Mouse (Mus musculus) forebrain, postnatal 0 days (tissue): ENCODE data around the gene Plpp3. TPM values are rescaled to one million over a fixed set of nuclear protein-coding genes. Genes with fewer than 3 reads are reported as not detected.

Experiments used
- ATAC-seq: fragments of 200-750 bp; cut with Nextera tagmentation; 2 replicates; pipeline ENCODE4 v1.8.0; 2017; ENCODE audit warnings: mild to moderate bottlenecking, moderate library complexity
- DNase-seq: peaks from one replicate; pipeline ENCODE4 v3.0.0-alpha.2; 2015
- H3K27ac ChIP-seq: fragments of 300-500 bp; sonication (generic); 2 replicates; pipeline ENCODE4 v1.5.1; 2014; ENCODE audit warnings: low read depth, mild to moderate bottlenecking, antibody characterized with exemption, low read length, moderate library complexity, mixed read lengths
- H3K27me3 ChIP-seq: fragments of 300-500 bp; sonication (generic); 2 replicates; pipeline ENCODE4 v1.6.1; 2014; ENCODE audit warnings: mild to moderate bottlenecking, low read length, mixed read lengths; ENCODE audit not compliant: insufficient read depth
- H3K36me3 ChIP-seq: fragments of 300-500 bp; sonication (generic); 2 replicates; pipeline ENCODE4 v1.6.1; 2014; ENCODE audit warnings: mild to moderate bottlenecking, moderate library complexity; ENCODE audit not compliant: insufficient read depth
- H3K4me1 ChIP-seq: fragments of 300-500 bp; sonication (generic); 2 replicates; pipeline ENCODE4 v1.6.1; 2014; ENCODE audit warnings: antibody characterized with exemption; ENCODE audit not compliant: insufficient read depth
- H3K4me2 ChIP-seq: fragments of 300-500 bp; sonication (generic); 2 replicates; pipeline ENCODE4 v1.6.1; 2014; ENCODE audit warnings: low read depth, mild to moderate bottlenecking, moderate library complexity
- H3K4me3 ChIP-seq: fragments of 300-500 bp; sonication (generic); 2 replicates; pipeline ENCODE4 v1.5.1; 2014; ENCODE audit warnings: low read depth, low read length, mixed read lengths
- H3K9ac ChIP-seq: fragments of 300-500 bp; sonication (generic); 2 replicates; pipeline ENCODE4 v1.6.1; 2014; ENCODE audit warnings: mild to moderate bottlenecking
- H3K9me3 ChIP-seq: fragments of 300-500 bp; sonication (generic); 2 replicates; pipeline ENCODE4 v1.6.1; 2016; ENCODE audit warnings: low read length
- CTCF ChIP-seq: sonication (generic); IDR thresholded peaks from 2 replicates; pipeline ENCODE4 v1.5.1; 2016; ENCODE audit warnings: antibody characterized with exemption, control low read depth, low read depth
- WGBS: fragments of 180-500 bp; shearing (Covaris S2); extraction: QIAGEN DNeasy Blood & Tissue Kit; methylation state at CpG from one replicate; pipeline ENCODE4 v1.1.7; 2014; 5-methylcytosine and 5-hydroxymethylcytosine counted together
- polyA plus RNA-seq: library from polyadenylated mRNA; unstranded; fragments of >200 nt; fragmentation: Nextera tagmentation; extraction: Ambion mirVana; gene quantifications from 2 replicates; pipeline ENCODE4 v1.2.1, GENCODE M21; 2015
- total RNA-seq: library from RNA; depleted of rRNA; stranded (reverse); fragments of >200 nt; gene quantifications from 2 replicates; pipeline ENCODE4 v1.2.3, GENCODE M21; 2014

The Plpp3 gene
- total and polyA plus RNA-seq, 2 experiments from 2014 or later = 87.3 to 117 TPM

- Histone ChIP-seq H3K4me2 (no peak overlapping the region), H3K9me3 (no peaks in the 10 kb centered on the region), H3K27me3 (no peaks in the 10 kb centered on the region), H3K9ac (no peak overlapping the region), H3K36me3 (no peaks in the 10 kb centered on the region), H3K4me3 (no peak overlapping the region), H3K4me1 (no peaks in the 10 kb centered on the region), H3K27ac (no peak overlapping the region)
- WGBS = 72% methylated on average over 6 of the region's 6 CpGs
- DNase-seq (no peak), ATAC-seq (no peak)
- TF ChIP-seq CTCF = no peak
Observed at GRCm38 (mm10) chr4:105253453-105254341, 96.5 kb downstream of the Plpp3 start.

- no peak overlapping the region for H3K9ac ChIP-seq
- 89% methylated on average over 4 of the region's 4 CpGs for WGBS
- ATAC-seq = no peak
- no peak for DNase-seq
- H3K36me3 ChIP-seq = no peaks in the 10 kb centered on the region
- no peaks in the 10 kb centered on the region for H3K27me3 ChIP-seq
- H3K4me2 ChIP-seq = no peak overlapping the region
- no peak for TF ChIP-seq CTCF
- H3K4me1 ChIP-seq = no peaks in the 10 kb centered on the region
- no peak overlapping the region for H3K4me3 ChIP-seq
- no peak overlapping the region for H3K27ac ChIP-seq
- H3K9me3 ChIP-seq = no peaks in the 10 kb centered on the region
Observed at GRCm38 (mm10) chr4:105254365-105254764, 97.2 kb downstream of the Plpp3 start.

GRCm38 (mm10) chr4:105255185-105255584 lies 98.0 kb downstream of the Plpp3 start:
- Histone ChIP-seq H3K27me3 (no peaks in the 10 kb centered on the region), H3K36me3 (no peaks in the 10 kb centered on the region), H3K4me2 (no peak overlapping the region), H3K4me1 (no peaks in the 10 kb centered on the region), H3K9ac (no peak overlapping the region), H3K9me3 (no peaks in the 10 kb centered on the region), H3K27ac (no peak overlapping the region), H3K4me3 (no peak overlapping the region)
- ATAC-seq (no peak), DNase-seq (no peak)
- WGBS = 87% methylated on average over 3 of the region's 3 CpGs
- no peak for TF ChIP-seq CTCF

GRCm38 (mm10) chr4:105257667-105258560 lies 100.8 kb downstream of the Plpp3 start:
- H3K27me3 ChIP-seq = no peaks in the 10 kb centered on the region
- H3K9me3 ChIP-seq = no peaks in the 10 kb centered on the region
- H3K36me3 ChIP-seq = no peaks in the 10 kb centered on the region
- no peak for DNase-seq
- no peak for TF ChIP-seq CTCF
- no peak overlapping the region for H3K9ac ChIP-seq
- no peaks in the 10 kb centered on the region for H3K4me1 ChIP-seq
- no peak overlapping the region for H3K4me2 ChIP-seq
- ATAC-seq = no peak
- H3K4me3 ChIP-seq = no peak overlapping the region
- H3K27ac ChIP-seq = no peak overlapping the region
- 86% methylated on average over 11 of the region's 11 CpGs for WGBS

- Histone ChIP-seq H3K9me3 (no peaks in the 10 kb centered on the region), H3K4me2 (no peak overlapping the region), H3K9ac (no peak overlapping the region), H3K27me3 (no peaks in the 10 kb centered on the region), H3K36me3 (no peaks in the 10 kb centered on the region), H3K4me3 (no peak overlapping the region), H3K27ac (no peak overlapping the region), H3K4me1 (no peaks in the 10 kb centered on the region)
- no peak for ATAC-seq
- no peak for TF ChIP-seq CTCF
- no peak for DNase-seq
- 84% methylated on average over 2 of the region's 2 CpGs for WGBS
Observed at GRCm38 (mm10) chr4:105260385-105260784, 103.2 kb downstream of the Plpp3 start.

- Histone ChIP-seq H3K9ac (no peak overlapping the region), H3K4me1 (no peaks in the 10 kb centered on the region), H3K36me3 (no peaks in the 10 kb centered on the region), H3K27ac (no peak overlapping the region), H3K9me3 (no peaks in the 10 kb centered on the region), H3K4me3 (no peak overlapping the region), H3K4me2 (no peak overlapping the region), H3K27me3 (no peaks in the 10 kb centered on the region)
- no peak for TF ChIP-seq CTCF
- WGBS = 87% methylated on average over 9 of the region's 9 CpGs
- DNase-seq = no peak
- ATAC-seq = no peak
Observed at GRCm38 (mm10) chr4:105260893-105261769, 104.0 kb downstream of the Plpp3 start.
